Mouse (Mus musculus): ENCODE measurements around the gene Ctnnbip1. TPM values are rescaled to one million over a fixed set of nuclear protein-coding genes. Genes with fewer than 3 reads are reported as not detected.
"Not testable (repeated sequence)": the region's sequence is repeated elsewhere in the genome, so short reads cannot be mapped to it uniquely, and the experiment has no call there.

Gene Ctnnbip1
- polyA plus RNA-seq, 1 experiment from 2014 or later = 75.6 TPM

GRCm38 (mm10) chr4:149601484-149601883 is 83.4 kb downstream of the Ctnnbip1 start:
- H3K4me3 ChIP-seq = no peak overlapping the region
- H3K36me3 ChIP-seq = no peaks in the 10 kb centered on the region
- no peaks in the 10 kb centered on the region for H3K27me3 ChIP-seq (replicated peaks)
- no peak overlapping the region for H3K9ac ChIP-seq
- H3K4me2 ChIP-seq (replicated peaks) = no peak overlapping the region
- ATAC-seq (ENCODE audit: low FRiP score, low read depth) = no peak
- no peaks in the 10 kb centered on the region for H3K9me3 ChIP-seq
- peaks cover 27% of the 10 kb centered on the region for H3K4me1 ChIP-seq
- no peak overlapping the region for H3K27ac ChIP-seq
- 42% methylated on average over 4 of the region's 4 CpGs for WGBS

- no peaks in the 10 kb centered on the region for H3K27me3 ChIP-seq (replicated peaks)
- peaks cover 34% of the 10 kb centered on the region for H3K4me1 ChIP-seq
- H3K9me3 ChIP-seq = no peaks in the 10 kb centered on the region
- ATAC-seq (ENCODE audit: low FRiP score, low read depth) = no peak
- no peaks in the 10 kb centered on the region for H3K36me3 ChIP-seq
- H3K9ac ChIP-seq = no peak overlapping the region
- 54% methylated on average over 7 of the region's 7 CpGs for WGBS
- no peak overlapping the region for H3K4me2 ChIP-seq (replicated peaks)
- no peak overlapping the region for H3K27ac ChIP-seq
- no peak overlapping the region for H3K4me3 ChIP-seq
These were observed 84.2 kb downstream of the Ctnnbip1 start for GRCm38 (mm10) chr4:149602236-149602635.

GRCm38 (mm10) chr4:149603860-149604259 is 85.8 kb downstream of the Ctnnbip1 start:
- H3K36me3 ChIP-seq = no peaks in the 10 kb centered on the region
- peaks cover 39% of the 10 kb centered on the region for H3K4me1 ChIP-seq
- no peaks in the 10 kb centered on the region for H3K27me3 ChIP-seq (replicated peaks)
- 67% methylated on average over 1 of the region's 1 CpGs for WGBS
- no peak for ATAC-seq (ENCODE audit: low FRiP score, low read depth)
- no peaks in the 10 kb centered on the region for H3K9me3 ChIP-seq
- H3K4me2 ChIP-seq (replicated peaks) = no peak overlapping the region
- no peak overlapping the region for H3K9ac ChIP-seq
- H3K4me3 ChIP-seq = no peak overlapping the region
- no peak overlapping the region for H3K27ac ChIP-seq

GRCm38 (mm10) chr4:149604518-149604917 is 86.5 kb downstream of the Ctnnbip1 start:
- Histone ChIP-seq H3K4me3 (no peak overlapping the region), H3K9ac (no peak overlapping the region), H3K36me3 (no peaks in the 10 kb centered on the region), H3K27ac (no peak overlapping the region), H3K9me3 (no peaks in the 10 kb centered on the region), H3K4me1 (peaks cover 46% of the 10 kb centered on the region), H3K4me2 (replicated peaks) (no peak overlapping the region), H3K27me3 (replicated peaks) (no peaks in the 10 kb centered on the region)
- 81% methylated on average over 3 of the region's 3 CpGs for WGBS
- ATAC-seq (ENCODE audit: low FRiP score, low read depth) = no peak

- Histone ChIP-seq H3K4me1 (peaks cover 42% of the 10 kb centered on the region), H3K27ac (no peak overlapping the region)
- ATAC-seq (ENCODE audit: low FRiP score, low read depth) = no peak
These were observed 88.0 kb downstream of the Ctnnbip1 start for GRCm38 (mm10) chr4:149606056-149606455.

GRCm38 (mm10) chr4:149606766-149607358 is 88.8 kb downstream of the Ctnnbip1 start:
- 47% methylated on average over 15 of the region's 15 CpGs for WGBS

More at GRCm38 (mm10) chr4:149606056-149606455, 88.0 kb downstream of the Ctnnbip1 start:
- Histone ChIP-seq H3K4me2 (replicated peaks) (no peak overlapping the region), H3K9ac (no peak overlapping the region), H3K36me3 (no peaks in the 10 kb centered on the region), H3K27me3 (replicated peaks) (no peaks in the 10 kb centered on the region), H3K4me3 (no peak overlapping the region), H3K9me3 (no peaks in the 10 kb centered on the region)
- 78% methylated on average over 18 of the region's 18 CpGs for WGBS

GRCm38 (mm10) chr4:149607591-149608308 is 89.7 kb downstream of the Ctnnbip1 start:
- Histone ChIP-seq H3K27ac (no peak overlapping the region), H3K4me3 (no peak overlapping the region), H3K36me3 (no peaks in the 10 kb centered on the region), H3K4me2 (replicated peaks) (no peak overlapping the region), H3K9me3 (no peaks in the 10 kb centered on the region), H3K9ac (no peak overlapping the region), H3K4me1 (peaks cover 33% of the 10 kb centered on the region), H3K27me3 (replicated peaks) (no peaks in the 10 kb centered on the region)
- 68% methylated on average over 20 of the region's 20 CpGs for WGBS
- no peak for ATAC-seq (ENCODE audit: low FRiP score, low read depth)

More at GRCm38 (mm10) chr4:149606766-149607358, 88.8 kb downstream of the Ctnnbip1 start:
- H3K4me2 ChIP-seq (replicated peaks) = no peak overlapping the region
- H3K9ac ChIP-seq = no peak overlapping the region
- H3K27ac ChIP-seq = no peak overlapping the region
- H3K4me3 ChIP-seq = no peak overlapping the region
- H3K36me3 ChIP-seq = no peaks in the 10 kb centered on the region
- H3K9me3 ChIP-seq = no peaks in the 10 kb centered on the region
- no peaks in the 10 kb centered on the region for H3K27me3 ChIP-seq (replicated peaks)
- ATAC-seq (ENCODE audit: low FRiP score, low read depth) = no peak
- H3K4me1 ChIP-seq = peaks cover 38% of the 10 kb centered on the region

- H3K4me2 ChIP-seq (replicated peaks) = no peak overlapping the region
- ATAC-seq (ENCODE audit: low FRiP score, low read depth) = no peak
- H3K36me3 ChIP-seq = no peaks in the 10 kb centered on the region
- H3K9me3 ChIP-seq = no peaks in the 10 kb centered on the region
- 94% methylated on average over 6 of the region's 6 CpGs for WGBS
- no peak overlapping the region for H3K27ac ChIP-seq
- no peak overlapping the region for H3K9ac ChIP-seq
- H3K4me1 ChIP-seq = peaks cover 33% of the 10 kb centered on the region
- H3K27me3 ChIP-seq (replicated peaks) = no peaks in the 10 kb centered on the region
- H3K4me3 ChIP-seq = no peak overlapping the region
These were observed 90.2 kb downstream of the Ctnnbip1 start for GRCm38 (mm10) chr4:149608309-149608638.

- ATAC-seq (ENCODE audit: low FRiP score, low read depth) = no peak
- Histone ChIP-seq H3K9me3 (no peaks in the 10 kb centered on the region), H3K4me1 (peaks cover 33% of the 10 kb centered on the region), H3K4me3 (no peak overlapping the region), H3K27ac (no peak overlapping the region), H3K36me3 (peaks cover 3% of the 10 kb centered on the region; the same call in 1 of the 2 replicates), H3K9ac (no peak overlapping the region), H3K27me3 (replicated peaks) (no peaks in the 10 kb centered on the region), H3K4me2 (replicated peaks) (no peak overlapping the region)
- 75% methylated on average over 8 of the region's 8 CpGs for WGBS
These were observed 91.4 kb downstream of the Ctnnbip1 start for GRCm38 (mm10) chr4:149609256-149610025.

- Histone ChIP-seq H3K9ac (no peak overlapping the region), H3K27me3 (replicated peaks) (no peaks in the 10 kb centered on the region), H3K4me1 (peaks cover 22% of the 10 kb centered on the region), H3K4me3 (no peak overlapping the region), H3K4me2 (replicated peaks) (no peak overlapping the region), H3K9me3 (peaks cover 3% of the 10 kb centered on the region; the same call in 1 of the 2 replicates), H3K27ac (no peak overlapping the region), H3K36me3 (peaks cover 11% of the 10 kb centered on the region; the same call in 1 of the 2 replicates)
- no peak for ATAC-seq (ENCODE audit: low FRiP score, low read depth)
- 59% methylated on average over 10 of the region's 10 CpGs for WGBS
These were observed 93.5 kb downstream of the Ctnnbip1 start for GRCm38 (mm10) chr4:149611376-149612044.

- not testable (repeated sequence) for H3K4me1 ChIP-seq; H3K27ac ChIP-seq; H3K27me3 ChIP-seq (replicated peaks); H3K9ac ChIP-seq; H3K4me3 ChIP-seq; H3K4me2 ChIP-seq (replicated peaks); H3K9me3 ChIP-seq; ATAC-seq (ENCODE audit: low FRiP score, low read depth)
- WGBS = 80% methylated on average over 6 of the region's 6 CpGs
- peaks cover 11% of the 10 kb centered on the region; the same call in 1 of the 2 replicates for H3K36me3 ChIP-seq
These were observed 95.5 kb downstream of the Ctnnbip1 start for GRCm38 (mm10) chr4:149613497-149613896.

- 99% methylated on average over 3 of the region's 3 CpGs for WGBS
- no peak for ATAC-seq (ENCODE audit: low FRiP score, low read depth)
- Histone ChIP-seq H3K27ac (no peak overlapping the region), H3K4me3 (no peak overlapping the region), H3K9ac (no peak overlapping the region), H3K36me3 (peaks cover 11% of the 10 kb centered on the region; the same call in 1 of the 2 replicates), H3K9me3 (peaks cover 3% of the 10 kb centered on the region; the same call in 1 of the 2 replicates), H3K4me1 (no peaks in the 10 kb centered on the region), H3K27me3 (replicated peaks) (no peaks in the 10 kb centered on the region), H3K4me2 (replicated peaks) (no peak overlapping the region)
These were observed 96.8 kb downstream of the Ctnnbip1 start for GRCm38 (mm10) chr4:149614869-149615268.

Data from neural tube, embryonic 12.5 days (tissue).